Mouse (Mus musculus) heart, embryonic 16.5 days (tissue): ENCODE results near the gene Tk2. TPM values are rescaled to one million over a fixed set of nuclear protein-coding genes. Genes with fewer than 3 reads are reported as not detected.

Source experiments
- ATAC-seq: fragments of 200-750 bp; cut with Nextera tagmentation; replicated peaks from 2 replicates; pipeline ENCODE4 v1.8.0; 2017; ENCODE audit warnings: moderate number of reproducible peaks; ENCODE audit not compliant: insufficient read depth, low FRiP score; ENCODE audit errors: extremely low read depth
- H3K27ac ChIP-seq: fragments of 300-500 bp; sonication (generic); 2 replicates; pipeline ENCODE4 v1.5.1; 2014; ENCODE audit warnings: mild to moderate bottlenecking, low read length, control low read depth, moderate library complexity
- H3K27me3 ChIP-seq: fragments of 300-500 bp; sonication (generic); 2 replicates; pipeline ENCODE4 v1.6.1; 2014; ENCODE audit warnings: low read length, mixed read lengths; ENCODE audit not compliant: control insufficient read depth, insufficient read depth
- H3K36me3 ChIP-seq: fragments of 300-500 bp; sonication (generic); 2 replicates; pipeline ENCODE4 v1.6.1; 2014; ENCODE audit not compliant: control insufficient read depth, insufficient read depth
- H3K4me1 ChIP-seq: fragments of 300-500 bp; sonication (generic); 2 replicates; pipeline ENCODE4 v1.6.1; 2014; ENCODE audit warnings: low read length, mixed read lengths; ENCODE audit not compliant: control insufficient read depth, insufficient read depth
- H3K4me2 ChIP-seq: fragments of 300-500 bp; sonication (generic); 2 replicates; pipeline ENCODE4 v1.6.1; 2014; ENCODE audit warnings: low read depth, mild to moderate bottlenecking, control low read depth, low read length
- H3K4me3 ChIP-seq: fragments of 300-500 bp; sonication (generic); 2 replicates; pipeline ENCODE4 v1.5.1; 2014; ENCODE audit warnings: mild to moderate bottlenecking, control low read depth, low read length
- H3K9ac ChIP-seq: fragments of 300-500 bp; sonication (generic); 2 replicates; pipeline ENCODE4 v1.6.1; 2014; ENCODE audit warnings: low read length, control low read depth
- H3K9me3 ChIP-seq: fragments of 300-500 bp; sonication (generic); replicated peaks from 2 replicates; pipeline ENCODE4 v1.6.1; 2016; ENCODE audit warnings: low read length; ENCODE audit not compliant: control insufficient read depth
- WGBS: fragments of 180-500 bp; shearing (Covaris S2); extraction: QIAGEN DNeasy Blood & Tissue Kit; methylation state at CpG from one replicate; pipeline ENCODE4 v1.1.7; 2014; 5-methylcytosine and 5-hydroxymethylcytosine counted together
- polyA plus RNA-seq: library from polyadenylated mRNA; unstranded; fragments of >200 nt; fragmentation: Nextera tagmentation; extraction: Ambion mirVana; gene quantifications from 2 replicates; pipeline ENCODE4 v1.2.1, GENCODE M21; 2015

Gene Tk2
- polyA plus RNA-seq, 1 experiment from 2014 or later, result 11.4 TPM

GRCm38 (mm10) chr8:104250439-104251367 is 2.3 kb upstream of the Tk2 start, which contains the start of gene Cklf:
TSS of gene Cklf (plus strand) at chr8:104250861.
- Histone ChIP-seq H3K4me2 (peak within 1 kb of the TSS; percentile 70), H3K9ac (peak within 1 kb of the TSS; percentile 88), H3K4me3 (peak within 1 kb of the TSS; percentile 88), H3K27ac (peak within 1 kb of the TSS; percentile 81), H3K9me3 (no peaks in the 10 kb centered on the region), H3K36me3 (no peaks in the 10 kb centered on the region), H3K4me1 (peaks cover 13% of the 10 kb centered on the region), H3K27me3 (no peaks in the 10 kb centered on the region)
- ATAC-seq, result peak; percentile 83
- 4% methylated on average over 41 of the region's 41 CpGs for WGBS

GRCm38 (mm10) chr8:104249442-104249996 is 1.2 kb upstream of the Tk2 start:
- H3K4me2 ChIP-seq, result no peak overlapping the region
- H3K27me3 ChIP-seq, result no peaks in the 10 kb centered on the region
- H3K9me3 ChIP-seq, result no peaks in the 10 kb centered on the region
- peaks cover 13% of the 10 kb centered on the region for H3K4me1 ChIP-seq
- WGBS, result 77% methylated on average over 7 of the region's 7 CpGs
- no peak overlapping the region for H3K27ac ChIP-seq
- no peak overlapping the region for H3K9ac ChIP-seq
- no peak overlapping the region for H3K4me3 ChIP-seq
- H3K36me3 ChIP-seq, result no peaks in the 10 kb centered on the region
- no peak for ATAC-seq

GRCm38 (mm10) chr8:104247908-104248275 is 466 bp downstream of the Tk2 start:
- 4% methylated on average over 11 of the region's 11 CpGs for WGBS
- Histone ChIP-seq H3K4me2 (peak overlapping the region; percentile 68), H3K36me3 (peaks cover under 1% of the 10 kb centered on the region; the same call in 1 of the 2 replicates), H3K4me3 (peak overlapping the region; percentile 82), H3K9ac (peak overlapping the region; percentile 83), H3K4me1 (peaks cover 13% of the 10 kb centered on the region), H3K27ac (0 out of 2 replicates have a peak overlapping the region, but pooled peaks have one; percentile 4), H3K27me3 (no peaks in the 10 kb centered on the region), H3K9me3 (no peaks in the 10 kb centered on the region)
- no peak for ATAC-seq

- H3K4me2 ChIP-seq, result peak overlapping the region; percentile 68
- H3K4me1 ChIP-seq, result peaks cover 13% of the 10 kb centered on the region
- WGBS, result 65% methylated on average over 22 of the region's 22 CpGs
- H3K27me3 ChIP-seq, result no peaks in the 10 kb centered on the region
- no peaks in the 10 kb centered on the region for H3K9me3 ChIP-seq
- peak overlapping the region; percentile 82 for H3K4me3 ChIP-seq
- H3K9ac ChIP-seq, result peak overlapping the region; percentile 83
- H3K36me3 ChIP-seq, result peaks cover 3% of the 10 kb centered on the region; the same call in 1 of the 2 replicates
- no peak overlapping the region for H3K27ac ChIP-seq
- no peak for ATAC-seq
These were observed 1.1 kb downstream of the Tk2 start for GRCm38 (mm10) chr8:104247054-104247907.

- Histone ChIP-seq H3K4me3 (no peak overlapping the region), H3K36me3 (peaks cover 3% of the 10 kb centered on the region; the same call in 1 of the 2 replicates), H3K27ac (no peak overlapping the region), H3K27me3 (no peaks in the 10 kb centered on the region), H3K9ac (no peak overlapping the region), H3K4me1 (peaks cover 11% of the 10 kb centered on the region), H3K4me2 (no peak overlapping the region), H3K9me3 (no peaks in the 10 kb centered on the region)
- no peak for ATAC-seq
- WGBS, result 82% methylated on average over 4 of the region's 4 CpGs
These were observed 1.7 kb downstream of the Tk2 start for GRCm38 (mm10) chr8:104246621-104247020.

- H3K9ac ChIP-seq, result no peak overlapping the region
- ATAC-seq, result no peak
- H3K4me2 ChIP-seq, result no peak overlapping the region
- H3K36me3 ChIP-seq, result peaks cover 16% of the 10 kb centered on the region
- peaks cover 2% of the 10 kb centered on the region for H3K4me1 ChIP-seq
- H3K9me3 ChIP-seq, result no peaks in the 10 kb centered on the region
- H3K27me3 ChIP-seq, result no peaks in the 10 kb centered on the region
- H3K4me3 ChIP-seq, result no peak overlapping the region
- no peak overlapping the region for H3K27ac ChIP-seq
- WGBS, result 70% methylated on average over 12 of the region's 12 CpGs
These were observed 6.2 kb downstream of the Tk2 start for GRCm38 (mm10) chr8:104242038-104242644.

- H3K27ac ChIP-seq, result no peak overlapping the region
- WGBS, result 71% methylated on average over 10 of the region's 10 CpGs
- H3K36me3 ChIP-seq, result peaks cover 16% of the 10 kb centered on the region
- no peaks in the 10 kb centered on the region for H3K4me1 ChIP-seq
- H3K27me3 ChIP-seq, result no peaks in the 10 kb centered on the region
- no peak overlapping the region for H3K4me3 ChIP-seq
- no peaks in the 10 kb centered on the region for H3K9me3 ChIP-seq
- H3K9ac ChIP-seq, result no peak overlapping the region
- no peak overlapping the region for H3K4me2 ChIP-seq
- ATAC-seq, result 0 out of 2 replicates have a peak, but pooled peaks have one; percentile 23
These were observed 8.9 kb downstream of the Tk2 start for GRCm38 (mm10) chr8:104239418-104239861.

GRCm38 (mm10) chr8:104234573-104234972 is 13.8 kb downstream of the Tk2 start:
- no peaks in the 10 kb centered on the region for H3K27me3 ChIP-seq
- no peaks in the 10 kb centered on the region for H3K4me1 ChIP-seq
- 0 out of 2 replicates have a peak, but pooled peaks have one; percentile 28 for ATAC-seq
- H3K4me3 ChIP-seq, result no peak overlapping the region
- H3K4me2 ChIP-seq, result no peak overlapping the region
- WGBS, result 48% methylated on average over 6 of the region's 6 CpGs
- H3K27ac ChIP-seq, result no peak overlapping the region
- no peaks in the 10 kb centered on the region for H3K9me3 ChIP-seq
- peaks cover 44% of the 10 kb centered on the region for H3K36me3 ChIP-seq
- H3K9ac ChIP-seq, result no peak overlapping the region
